Mouse (Mus musculus) bone marrow macrophage, adult 2 months (primary cell): Measurements from ENCODE around the gene Atl2.

Source experiments
- CTCF ChIP-seq: IDR thresholded peaks from 2 replicates; pipeline ENCODE4 v1.5.1; 2012; ENCODE audit warnings: low read depth, mild to moderate bottlenecking, low read length, moderate library complexity
- POLR2A ChIP-seq: IDR thresholded peaks from 2 replicates; pipeline ENCODE4 v1.6.1; 2012; ENCODE audit warnings: mild to moderate bottlenecking, low read depth, low read length, borderline replicate concordance

DNA sequence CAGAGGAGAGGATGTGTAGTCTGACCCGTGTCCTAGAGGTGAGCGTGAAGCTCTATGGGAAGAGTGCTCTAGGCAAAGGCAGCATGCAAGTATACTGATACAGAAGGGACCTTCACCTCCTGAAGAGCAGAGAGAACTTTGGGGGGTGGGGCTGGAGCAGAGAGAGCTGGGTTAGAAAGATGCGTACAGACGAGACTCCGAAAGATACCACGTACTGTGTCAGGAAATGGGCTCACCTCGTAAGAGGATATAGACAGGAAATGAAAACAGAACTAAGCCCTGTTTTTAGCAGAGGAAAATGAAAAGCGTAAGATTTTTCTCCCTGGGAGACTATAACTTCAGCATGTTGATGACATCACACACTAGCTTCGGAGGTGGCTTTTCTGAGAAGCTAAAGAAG, 21.1 kb upstream of the Atl2 start:
- TF ChIP-seq POLR2A: no peak
- TF ChIP-seq CTCF: no peak
